Mouse (Mus musculus) kidney, embryonic 14.5 days (tissue): ENCODE data around the gene Spcs2. TPM values are rescaled to one million over a fixed set of nuclear protein-coding genes. Genes with fewer than 3 reads are reported as not detected.

Experiments used
- ATAC-seq: fragments of 200-750 bp; cut with Nextera tagmentation; 2 replicates; pipeline ENCODE4 v1.8.0; 2017; ENCODE audit warnings: moderate number of reproducible peaks, mild to moderate bottlenecking, moderate TSS enrichment, moderate library complexity; ENCODE audit not compliant: low FRiP score, low TSS enrichment
- H3K27ac ChIP-seq: fragments of 300-500 bp; sonication (generic); 2 replicates; pipeline ENCODE4 v1.5.1; 2014; ENCODE audit warnings: low read depth, mild to moderate bottlenecking, low read length, moderate library complexity, mixed read lengths
- H3K27me3 ChIP-seq: fragments of 300-500 bp; sonication (generic); 2 replicates; pipeline ENCODE4 v1.6.1; 2014; ENCODE audit warnings: mild to moderate bottlenecking, low read length; ENCODE audit not compliant: control insufficient read depth, insufficient read depth
- H3K36me3 ChIP-seq: fragments of 300-500 bp; sonication (generic); 2 replicates; pipeline ENCODE4 v1.6.1; 2014; ENCODE audit warnings: low read length, mixed read lengths; ENCODE audit not compliant: control insufficient read depth, insufficient read depth
- H3K4me1 ChIP-seq: fragments of 300-500 bp; sonication (generic); 2 replicates; pipeline ENCODE4 v1.6.1; 2014; ENCODE audit warnings: low read length, mixed read lengths; ENCODE audit not compliant: control insufficient read depth, insufficient read depth
- H3K4me2 ChIP-seq: fragments of 300-500 bp; sonication (generic); replicated peaks from 2 replicates; pipeline ENCODE4 v1.6.1; 2014; ENCODE audit warnings: low read depth, mild to moderate bottlenecking, low read length
- H3K4me3 ChIP-seq: fragments of 300-500 bp; sonication (generic); 2 replicates; pipeline ENCODE4 v1.5.1; 2014; ENCODE audit warnings: mild to moderate bottlenecking, low read length
- H3K9ac ChIP-seq: fragments of 300-500 bp; sonication (generic); 2 replicates; pipeline ENCODE4 v1.6.1; 2014; ENCODE audit warnings: low read depth, mild to moderate bottlenecking, low read length, moderate library complexity
- H3K9me3 ChIP-seq: fragments of 300-500 bp; sonication (generic); 2 replicates; pipeline ENCODE4 v1.6.1; 2016; ENCODE audit warnings: low read length; ENCODE audit not compliant: control insufficient read depth
- WGBS: fragments of 180-500 bp; shearing (Covaris S2); extraction: QIAGEN DNeasy Blood & Tissue Kit; methylation state at CpG from one replicate; pipeline ENCODE4 v1.1.7; 2014; 5-methylcytosine and 5-hydroxymethylcytosine counted together
- polyA plus RNA-seq: library from polyadenylated mRNA; unstranded; fragments of >200 nt; fragmentation: Nextera tagmentation; extraction: Ambion mirVana; gene quantifications from 2 replicates; pipeline ENCODE4 v1.2.1, GENCODE M21; 2014

Gene Spcs2
- polyA plus RNA-seq, 1 experiment from 2014 or later, result 346 TPM

- no peaks in the 10 kb centered on the region for H3K27me3 ChIP-seq
- H3K27ac ChIP-seq, result no peak overlapping the region
- no peak overlapping the region for H3K4me3 ChIP-seq
- H3K4me2 ChIP-seq, result no peak overlapping the region
- no peak overlapping the region for H3K9ac ChIP-seq
- H3K4me1 ChIP-seq, result no peaks in the 10 kb centered on the region
- no peaks in the 10 kb centered on the region for H3K36me3 ChIP-seq
- 61% methylated on average over 8 of the region's 8 CpGs for WGBS
- ATAC-seq, result no peak
- H3K9me3 ChIP-seq, result no peaks in the 10 kb centered on the region
These were observed 59.7 kb downstream of the Spcs2 start for GRCm38 (mm10) chr7:99803535-99803934.

GRCm38 (mm10) chr7:99799118-99799517 is 64.1 kb downstream of the Spcs2 start:
- Histone ChIP-seq H3K4me2 (no peak overlapping the region), H3K27ac (no peak overlapping the region), H3K36me3 (no peaks in the 10 kb centered on the region), H3K4me1 (peaks cover 8% of the 10 kb centered on the region), H3K9me3 (no peaks in the 10 kb centered on the region), H3K4me3 (no peak overlapping the region), H3K27me3 (0 out of 2 replicates have a peak, but pooled peaks cover 4% of the 10 kb centered on the region), H3K9ac (no peak overlapping the region)
- ATAC-seq, result no peak
- WGBS, result 78% methylated on average over 7 of the region's 7 CpGs

- no peaks in the 10 kb centered on the region for H3K36me3 ChIP-seq
- 38% methylated on average over 6 of the region's 6 CpGs for WGBS
- no peak overlapping the region for H3K4me2 ChIP-seq
- no peak for ATAC-seq
- no peak overlapping the region for H3K4me3 ChIP-seq
- H3K9ac ChIP-seq, result no peak overlapping the region
- H3K9me3 ChIP-seq, result no peaks in the 10 kb centered on the region
- H3K27ac ChIP-seq, result no peak overlapping the region
- H3K4me1 ChIP-seq, result peaks cover 8% of the 10 kb centered on the region
- H3K27me3 ChIP-seq, result 0 out of 2 replicates have a peak, but pooled peaks cover 4% of the 10 kb centered on the region
These were observed 65.2 kb downstream of the Spcs2 start for GRCm38 (mm10) chr7:99797911-99798647.

GRCm38 (mm10) chr7:99797261-99797660 is 66.0 kb downstream of the Spcs2 start:
- Histone ChIP-seq H3K9ac (no peak overlapping the region), H3K9me3 (no peaks in the 10 kb centered on the region), H3K4me1 (peaks cover 8% of the 10 kb centered on the region), H3K4me3 (no peak overlapping the region), H3K4me2 (no peak overlapping the region), H3K36me3 (no peaks in the 10 kb centered on the region), H3K27ac (no peak overlapping the region), H3K27me3 (0 out of 2 replicates have a peak, but pooled peaks cover 4% of the 10 kb centered on the region)
- ATAC-seq, result no peak
- 85% methylated on average over 3 of the region's 3 CpGs for WGBS

GRCm38 (mm10) chr7:99796471-99796870 is 66.8 kb downstream of the Spcs2 start:
- Histone ChIP-seq H3K9me3 (no peaks in the 10 kb centered on the region), H3K4me3 (no peak overlapping the region), H3K4me1 (peaks cover 8% of the 10 kb centered on the region), H3K4me2 (no peak overlapping the region), H3K27ac (no peak overlapping the region), H3K36me3 (no peaks in the 10 kb centered on the region), H3K27me3 (0 out of 2 replicates have a peak, but pooled peaks cover 4% of the 10 kb centered on the region), H3K9ac (no peak overlapping the region)
- 78% methylated on average over 3 of the region's 3 CpGs for WGBS
- ATAC-seq, result no peak

GRCm38 (mm10) chr7:99795192-99795981 is 67.9 kb downstream of the Spcs2 start:
- no peak overlapping the region; the same call in 1 of the 2 replicates for H3K9ac ChIP-seq
- 0 out of 2 replicates have a peak, but pooled peaks cover 4% of the 10 kb centered on the region for H3K27me3 ChIP-seq
- WGBS, result 6% methylated on average over 17 of the region's 17 CpGs
- no peaks in the 10 kb centered on the region for H3K36me3 ChIP-seq
- H3K27ac ChIP-seq, result no peak overlapping the region
- peaks cover 8% of the 10 kb centered on the region for H3K4me1 ChIP-seq
- H3K4me3 ChIP-seq, result peak overlapping the region; percentile 13
- peak; percentile 59 for ATAC-seq
- peak overlapping the region; percentile 43 for H3K4me2 ChIP-seq
- no peaks in the 10 kb centered on the region for H3K9me3 ChIP-seq

GRCm38 (mm10) chr7:99794096-99794495 is 69.2 kb downstream of the Spcs2 start:
- no peak overlapping the region for H3K9ac ChIP-seq
- H3K9me3 ChIP-seq, result no peaks in the 10 kb centered on the region
- 0 out of 2 replicates have a peak, but pooled peaks cover 4% of the 10 kb centered on the region for H3K27me3 ChIP-seq
- H3K4me3 ChIP-seq, result no peak overlapping the region
- H3K27ac ChIP-seq, result no peak overlapping the region
- 35% methylated on average over 2 of the region's 2 CpGs for WGBS
- H3K4me2 ChIP-seq, result no peak overlapping the region
- peaks cover 8% of the 10 kb centered on the region for H3K4me1 ChIP-seq
- no peak for ATAC-seq
- H3K36me3 ChIP-seq, result no peaks in the 10 kb centered on the region

- peaks cover 6% of the 10 kb centered on the region for H3K4me1 ChIP-seq
- no peak overlapping the region for H3K4me2 ChIP-seq
- H3K36me3 ChIP-seq, result no peaks in the 10 kb centered on the region
- 66% methylated on average over 10 of the region's 10 CpGs for WGBS
- H3K4me3 ChIP-seq, result no peak overlapping the region
- no peak for ATAC-seq
- H3K9me3 ChIP-seq, result no peaks in the 10 kb centered on the region
- no peak overlapping the region for H3K27ac ChIP-seq
- no peaks in the 10 kb centered on the region for H3K27me3 ChIP-seq
- no peak overlapping the region for H3K9ac ChIP-seq
These were observed 72.4 kb downstream of the Spcs2 start for GRCm38 (mm10) chr7:99790816-99791215.

- Histone ChIP-seq H3K4me3 (no peak overlapping the region), H3K27ac (no peak overlapping the region), H3K36me3 (no peaks in the 10 kb centered on the region), H3K9me3 (no peaks in the 10 kb centered on the region), H3K4me2 (no peak overlapping the region), H3K27me3 (no peaks in the 10 kb centered on the region), H3K4me1 (no peaks in the 10 kb centered on the region), H3K9ac (no peak overlapping the region)
- WGBS, result 19% methylated on average over 5 of the region's 5 CpGs
- no peak for ATAC-seq
These were observed 74.7 kb downstream of the Spcs2 start for GRCm38 (mm10) chr7:99788563-99788962.
